Mouse (Mus musculus): ENCODE measurements around the gene Ccdc97. TPM values are rescaled to one million over a fixed set of nuclear protein-coding genes. Genes with fewer than 3 reads are reported as not detected.
A peak's percentile ranks its signal among the peaks of the same experiment; 100 is the strongest.

Gene Ccdc97
- polyA plus RNA-seq, 1 experiment from 2014 or later: 12.1 TPM

- Histone ChIP-seq H3K9ac (replicated peaks; ENCODE audit: low read depth) (no peak overlapping the region), H3K27me3 (replicated peaks; ENCODE audit: insufficient read depth, low read length) (no peaks in the 10 kb centered on the region), H3K27ac (ENCODE audit: low read length) (0 out of 2 replicates have a peak overlapping the region, but pooled peaks have one; percentile 92), H3K4me2 (replicated peaks; ENCODE audit: low read depth, low read length) (peak overlapping the region; percentile 98), H3K4me3 (ENCODE audit: low read depth, low read length) (peak overlapping the region; percentile 85), H3K9me3 (ENCODE audit: low read length) (no peaks in the 10 kb centered on the region), H3K4me1 (ENCODE audit: insufficient read depth, low read depth, low read length) (peaks cover 12% of the 10 kb centered on the region), H3K36me3 (ENCODE audit: insufficient read depth, low read length) (no peaks in the 10 kb centered on the region)
- no peak for ATAC-seq
- TF ChIP-seq CTCF (IDR thresholded peaks at IDR 0.05) (no peak), EP300 (IDR thresholded peaks at IDR 0.05) (no peak)
- WGBS: 75% methylated on average over 21 of the region's 21 CpGs
- DNase-seq (ENCODE audit: low spot score): no peak
These were observed 32.9 kb downstream of the Ccdc97 start for GRCm38 (mm10) chr7:25685926-25686470.

- H3K4me1 ChIP-seq (ENCODE audit: insufficient read depth, low read depth, low read length): peaks cover 13% of the 10 kb centered on the region; the same call in 1 of the 2 replicates
- H3K4me3 ChIP-seq (ENCODE audit: low read depth, low read length): no peak overlapping the region
- DNase-seq (ENCODE audit: low spot score) (no peak), ATAC-seq (no peak)
- no peaks in the 10 kb centered on the region for H3K36me3 ChIP-seq (ENCODE audit: insufficient read depth, low read length)
- H3K9me3 ChIP-seq (ENCODE audit: low read length): no peaks in the 10 kb centered on the region
- TF ChIP-seq EP300 (IDR thresholded peaks at IDR 0.05) (no peak), CTCF (IDR thresholded peaks at IDR 0.05) (no peak)
- no peaks in the 10 kb centered on the region for H3K27me3 ChIP-seq (replicated peaks; ENCODE audit: insufficient read depth, low read length)
- 83% methylated on average over 6 of the region's 6 CpGs for WGBS
- no peak overlapping the region for H3K27ac ChIP-seq (ENCODE audit: low read length)
- H3K4me2 ChIP-seq (replicated peaks; ENCODE audit: low read depth, low read length): no peak overlapping the region
- no peak overlapping the region for H3K9ac ChIP-seq (replicated peaks; ENCODE audit: low read depth)
These were observed 34.2 kb downstream of the Ccdc97 start for GRCm38 (mm10) chr7:25684659-25685058.

GRCm38 (mm10) chr7:25683474-25684180 lies 35.3 kb downstream of the Ccdc97 start:
- peak; percentile 55 for DNase-seq (ENCODE audit: low spot score)
- H3K4me2 ChIP-seq (replicated peaks; ENCODE audit: low read depth, low read length): no peak overlapping the region
- no peak overlapping the region for H3K27ac ChIP-seq (ENCODE audit: low read length)
- TF ChIP-seq CTCF (IDR thresholded peaks at IDR 0.05): no peak
- no peak for TF ChIP-seq EP300 (IDR thresholded peaks at IDR 0.05)
- peaks cover 13% of the 10 kb centered on the region; the same call in 1 of the 2 replicates for H3K4me1 ChIP-seq (ENCODE audit: insufficient read depth, low read depth, low read length)
- H3K27me3 ChIP-seq (replicated peaks; ENCODE audit: insufficient read depth, low read length): no peaks in the 10 kb centered on the region
- whole genome bisulfite sequencing: 41% methylated on average over 7 of the region's 7 CpGs
- H3K4me3 ChIP-seq (ENCODE audit: low read depth, low read length): no peak overlapping the region
- no peak overlapping the region for H3K9ac ChIP-seq (replicated peaks; ENCODE audit: low read depth)
- no peaks in the 10 kb centered on the region for H3K9me3 ChIP-seq (ENCODE audit: low read length)
- no peaks in the 10 kb centered on the region for H3K36me3 ChIP-seq (ENCODE audit: insufficient read depth, low read length)
- ATAC-seq: no peak

GRCm38 (mm10) chr7:25681341-25682231 lies 37.3 kb downstream of the Ccdc97 start:
- 52% methylated on average over 14 of the region's 15 CpGs for WGBS
- no peaks in the 10 kb centered on the region for H3K36me3 ChIP-seq (ENCODE audit: insufficient read depth, low read length)
- TF ChIP-seq EP300 (IDR thresholded peaks at IDR 0.05) (no peak), CTCF (IDR thresholded peaks at IDR 0.05) (no peak)
- H3K4me2 ChIP-seq (replicated peaks; ENCODE audit: low read depth, low read length): peak overlapping the region; percentile 27
- no peak overlapping the region for H3K9ac ChIP-seq (replicated peaks; ENCODE audit: low read depth)
- H3K4me1 ChIP-seq (ENCODE audit: insufficient read depth, low read depth, low read length): peaks cover 16% of the 10 kb centered on the region
- H3K9me3 ChIP-seq (ENCODE audit: low read length): no peaks in the 10 kb centered on the region
- no peak overlapping the region for H3K27ac ChIP-seq (ENCODE audit: low read length)
- H3K27me3 ChIP-seq (replicated peaks; ENCODE audit: insufficient read depth, low read length): no peaks in the 10 kb centered on the region
- no peak for ATAC-seq
- DNase-seq (ENCODE audit: low spot score): no peak
- 0 out of 2 replicates have a peak overlapping the region, but pooled peaks have one; percentile 63 for H3K4me3 ChIP-seq (ENCODE audit: low read depth, low read length)

- under 1% methylated on average over 46 of the region's 46 CpGs for WGBS
- Histone ChIP-seq H3K27me3 (replicated peaks; ENCODE audit: insufficient read depth, low read length) (no peaks in the 10 kb centered on the region), H3K4me3 (ENCODE audit: low read depth, low read length) (peak within 1 kb of the TSS; percentile 63), H3K9me3 (ENCODE audit: low read length) (no peaks in the 10 kb centered on the region), H3K4me1 (ENCODE audit: insufficient read depth, low read depth, low read length) (peaks cover 21% of the 10 kb centered on the region), H3K9ac (replicated peaks; ENCODE audit: low read depth) (0 out of 2 replicates have a peak within 1 kb of the TSS, but pooled peaks have one; percentile 39), H3K4me2 (replicated peaks; ENCODE audit: low read depth, low read length) (peak within 1 kb of the TSS; percentile 27), H3K36me3 (ENCODE audit: insufficient read depth, low read length) (no peaks in the 10 kb centered on the region), H3K27ac (ENCODE audit: low read length) (peak within 1 kb of the TSS; percentile 92)
- TF ChIP-seq CTCF (IDR thresholded peaks at IDR 0.05) (peak; percentile 16), EP300 (IDR thresholded peaks at IDR 0.05) (no peak)
- peak; percentile 98 for DNase-seq (ENCODE audit: low spot score)
- peak; percentile 97 for ATAC-seq
These were observed 38.2 kb downstream of the Ccdc97 start, which contains the start of gene B9d2 for GRCm38 (mm10) chr7:25680514-25681258. Gene B9d2, plus strand, starts transcription at chr7:25680780.
